Mouse (Mus musculus) embryonic facial prominence, embryonic 14.5 days (tissue): ENCODE measurements around the gene G0s2. TPM values are rescaled to one million over a fixed set of nuclear protein-coding genes. Genes with fewer than 3 reads are reported as not detected.

Experiments used
- ATAC-seq: fragments of 200-750 bp; cut with Nextera tagmentation; 2 replicates; pipeline ENCODE4 v1.8.0; 2017; ENCODE audit warnings: low read depth, moderate number of reproducible peaks, moderate TSS enrichment
- DNase-seq: peaks from one replicate; pipeline ENCODE4 v3.0.0-alpha.2; 2015; ENCODE audit warnings: low spot score
- H3K27ac ChIP-seq: fragments of 300-500 bp; sonication (generic); replicated peaks from 2 replicates; pipeline ENCODE4 v1.5.1; 2014; ENCODE audit warnings: low read depth, mild to moderate bottlenecking, low read length, moderate library complexity
- H3K27me3 ChIP-seq: fragments of 300-500 bp; sonication (generic); replicated peaks from 2 replicates; pipeline ENCODE4 v1.6.1; 2014; ENCODE audit warnings: low read length; ENCODE audit not compliant: control insufficient read depth, insufficient read depth
- H3K36me3 ChIP-seq: fragments of 300-500 bp; sonication (generic); 2 replicates; pipeline ENCODE4 v1.6.1; 2014; ENCODE audit warnings: low read length, mixed read lengths; ENCODE audit not compliant: control insufficient read depth, insufficient read depth
- H3K4me1 ChIP-seq: fragments of 300-500 bp; sonication (generic); 2 replicates; pipeline ENCODE4 v1.6.1; 2014; ENCODE audit warnings: antibody characterized with exemption, low read length; ENCODE audit not compliant: control insufficient read depth, insufficient read depth
- H3K4me2 ChIP-seq: fragments of 300-500 bp; sonication (generic); 2 replicates; pipeline ENCODE4 v1.6.1; 2014; ENCODE audit warnings: low read depth, mild to moderate bottlenecking, low read length, moderate library complexity, mixed read lengths
- H3K4me3 ChIP-seq: fragments of 300-500 bp; sonication (generic); 2 replicates; pipeline ENCODE4 v1.5.1; 2014; ENCODE audit warnings: low read depth, mild to moderate bottlenecking, low read length
- H3K9ac ChIP-seq: fragments of 300-500 bp; sonication (generic); 2 replicates; pipeline ENCODE4 v1.6.1; 2014; ENCODE audit warnings: low read depth, mild to moderate bottlenecking, low read length, moderate library complexity, mixed read lengths
- H3K9me3 ChIP-seq: fragments of 300-500 bp; sonication (generic); 2 replicates; pipeline ENCODE4 v1.6.1; 2016; ENCODE audit warnings: low read length; ENCODE audit not compliant: control insufficient read depth
- WGBS: fragments of 180-500 bp; shearing (Covaris S2); extraction: QIAGEN DNeasy Blood & Tissue Kit; methylation state at CpG from one replicate; pipeline ENCODE4 v1.1.7; 2014; 5-methylcytosine and 5-hydroxymethylcytosine counted together
- polyA plus RNA-seq: library from polyadenylated mRNA; unstranded; fragments of >200 nt; fragmentation: Nextera tagmentation; extraction: Ambion mirVana; gene quantifications from 2 replicates; pipeline ENCODE4 v1.2.1, GENCODE M21; 2014

Gene G0s2
- polyA plus RNA-seq, 1 experiment from 2014 or later: 57.8 TPM

GRCm38 (mm10) chr1:193234930-193235329 lies 38.1 kb downstream of the G0s2 start:
- peak; percentile 77 for DNase-seq
- no peak for ATAC-seq
- H3K9ac ChIP-seq: no peak overlapping the region
- H3K4me2 ChIP-seq: no peak overlapping the region
- H3K27ac ChIP-seq: no peak overlapping the region
- peaks cover 5% of the 10 kb centered on the region; the same call in 1 of the 2 replicates for H3K4me1 ChIP-seq
- no peaks in the 10 kb centered on the region for H3K9me3 ChIP-seq
- 59% methylated on average over 7 of the region's 7 CpGs for WGBS
- no peaks in the 10 kb centered on the region for H3K27me3 ChIP-seq
- H3K36me3 ChIP-seq: no peaks in the 10 kb centered on the region
- H3K4me3 ChIP-seq: no peak overlapping the region

GRCm38 (mm10) chr1:193234130-193234645 lies 38.8 kb downstream of the G0s2 start:
- Histone ChIP-seq H3K27ac (no peak overlapping the region), H3K4me2 (no peak overlapping the region), H3K9ac (no peak overlapping the region), H3K4me1 (peaks cover 5% of the 10 kb centered on the region; the same call in 1 of the 2 replicates), H3K4me3 (no peak overlapping the region), H3K36me3 (no peaks in the 10 kb centered on the region), H3K27me3 (no peaks in the 10 kb centered on the region), H3K9me3 (no peaks in the 10 kb centered on the region)
- DNase-seq (no peak), ATAC-seq (no peak)
- 98% methylated on average over 2 of the region's 2 CpGs for WGBS

GRCm38 (mm10) chr1:193232732-193233131 lies 40.3 kb downstream of the G0s2 start:
- 72% methylated on average over 2 of the region's 2 CpGs for WGBS
- H3K4me2 ChIP-seq: no peak overlapping the region
- H3K9me3 ChIP-seq: no peaks in the 10 kb centered on the region
- DNase-seq: no peak
- no peak overlapping the region for H3K9ac ChIP-seq
- no peaks in the 10 kb centered on the region for H3K36me3 ChIP-seq
- no peaks in the 10 kb centered on the region for H3K27me3 ChIP-seq
- peaks cover 5% of the 10 kb centered on the region; the same call in 1 of the 2 replicates for H3K4me1 ChIP-seq
- H3K4me3 ChIP-seq: no peak overlapping the region
- ATAC-seq: no peak
- H3K27ac ChIP-seq: 0 out of 2 replicates have a peak overlapping the region, but pooled peaks have one; percentile 15

GRCm38 (mm10) chr1:193230935-193231334 lies 42.1 kb downstream of the G0s2 start:
- Histone ChIP-seq H3K4me1 (peaks cover 16% of the 10 kb centered on the region), H3K4me3 (no peak overlapping the region), H3K9ac (no peak overlapping the region), H3K27me3 (no peaks in the 10 kb centered on the region), H3K9me3 (no peaks in the 10 kb centered on the region), H3K36me3 (no peaks in the 10 kb centered on the region), H3K4me2 (no peak overlapping the region), H3K27ac (no peak overlapping the region)
- ATAC-seq: no peak
- DNase-seq: no peak
- 52% methylated on average over 4 of the region's 5 CpGs for WGBS

- Histone ChIP-seq H3K9me3 (no peaks in the 10 kb centered on the region), H3K4me1 (peaks cover 16% of the 10 kb centered on the region), H3K27ac (no peak overlapping the region), H3K36me3 (no peaks in the 10 kb centered on the region), H3K27me3 (no peaks in the 10 kb centered on the region), H3K4me3 (no peak overlapping the region), H3K4me2 (no peak overlapping the region), H3K9ac (no peak overlapping the region)
- WGBS: 73% methylated on average over 3 of the region's 3 CpGs
- ATAC-seq (no peak), DNase-seq (no peak)
Observed at GRCm38 (mm10) chr1:193230531-193230930, 42.5 kb downstream of the G0s2 start.

- whole genome bisulfite sequencing: 88% methylated on average over 5 of the region's 5 CpGs
- Histone ChIP-seq H3K9me3 (no peaks in the 10 kb centered on the region), H3K4me3 (no peak overlapping the region), H3K9ac (no peak overlapping the region), H3K27ac (no peak overlapping the region), H3K4me1 (peaks cover 13% of the 10 kb centered on the region), H3K36me3 (no peaks in the 10 kb centered on the region), H3K4me2 (no peak overlapping the region), H3K27me3 (no peaks in the 10 kb centered on the region)
- DNase-seq: no peak
- no peak for ATAC-seq
Observed at GRCm38 (mm10) chr1:193229570-193229969, 43.4 kb downstream of the G0s2 start.

GRCm38 (mm10) chr1:193227537-193227936 lies 45.5 kb downstream of the G0s2 start:
- H3K9ac ChIP-seq: no peak overlapping the region
- H3K27ac ChIP-seq: no peak overlapping the region
- no peaks in the 10 kb centered on the region for H3K9me3 ChIP-seq
- H3K4me3 ChIP-seq: no peak overlapping the region
- no peak overlapping the region for H3K4me2 ChIP-seq
- WGBS: 64% methylated on average over 4 of the region's 4 CpGs
- DNase-seq (no peak), ATAC-seq (no peak)
- H3K4me1 ChIP-seq: peaks cover 11% of the 10 kb centered on the region
- H3K27me3 ChIP-seq: no peaks in the 10 kb centered on the region
- no peaks in the 10 kb centered on the region for H3K36me3 ChIP-seq

- peak; percentile 59 for DNase-seq
- no peak for ATAC-seq
- 33% methylated on average over 7 of the region's 7 CpGs for WGBS
- H3K9me3 ChIP-seq: no peaks in the 10 kb centered on the region
- no peaks in the 10 kb centered on the region for H3K36me3 ChIP-seq
- no peaks in the 10 kb centered on the region for H3K27me3 ChIP-seq
- no peak overlapping the region for H3K27ac ChIP-seq
- no peak overlapping the region for H3K9ac ChIP-seq
- H3K4me2 ChIP-seq: no peak overlapping the region
- H3K4me1 ChIP-seq: peaks cover 11% of the 10 kb centered on the region
- H3K4me3 ChIP-seq: no peak overlapping the region
Observed at GRCm38 (mm10) chr1:193226724-193227522, 46.1 kb downstream of the G0s2 start.

GRCm38 (mm10) chr1:193226114-193226513 lies 46.9 kb downstream of the G0s2 start:
- no peaks in the 10 kb centered on the region for H3K27me3 ChIP-seq
- WGBS: 79% methylated on average over 4 of the region's 4 CpGs
- H3K4me2 ChIP-seq: no peak overlapping the region
- ATAC-seq (no peak), DNase-seq (no peak)
- H3K36me3 ChIP-seq: no peaks in the 10 kb centered on the region
- H3K9me3 ChIP-seq: no peaks in the 10 kb centered on the region
- H3K4me3 ChIP-seq: no peak overlapping the region
- H3K9ac ChIP-seq: no peak overlapping the region
- H3K27ac ChIP-seq: no peak overlapping the region
- peaks cover 11% of the 10 kb centered on the region for H3K4me1 ChIP-seq
